Mouse (Mus musculus) thymus, postnatal 14 days (tissue): Measurements from ENCODE around the gene Mymx.

Experiments
- DNase-seq: peaks from one replicate; pipeline ENCODE4 v3.0.0; 2021

The Mymx gene

DNA sequence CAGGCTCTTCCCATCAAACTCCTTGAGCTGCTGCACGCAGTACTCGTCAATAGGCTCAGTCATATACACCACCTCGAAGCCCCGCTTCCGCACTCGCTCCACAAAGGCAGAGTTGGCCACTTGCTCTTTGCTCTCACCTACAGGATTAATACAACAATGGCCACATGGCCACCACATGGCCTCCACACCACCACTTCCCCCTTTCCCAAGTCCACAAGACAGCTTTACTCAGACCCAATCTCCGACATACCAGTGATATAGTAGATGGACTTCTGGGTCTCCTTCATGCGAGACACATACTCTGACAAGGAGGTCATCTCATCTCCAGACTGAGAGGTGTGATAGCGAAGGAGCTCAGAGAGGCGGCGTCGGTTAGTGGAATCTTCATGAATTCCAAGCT lies 32.9 kb downstream of the Mymx start:
- no peak for DNase-seq

DNA sequence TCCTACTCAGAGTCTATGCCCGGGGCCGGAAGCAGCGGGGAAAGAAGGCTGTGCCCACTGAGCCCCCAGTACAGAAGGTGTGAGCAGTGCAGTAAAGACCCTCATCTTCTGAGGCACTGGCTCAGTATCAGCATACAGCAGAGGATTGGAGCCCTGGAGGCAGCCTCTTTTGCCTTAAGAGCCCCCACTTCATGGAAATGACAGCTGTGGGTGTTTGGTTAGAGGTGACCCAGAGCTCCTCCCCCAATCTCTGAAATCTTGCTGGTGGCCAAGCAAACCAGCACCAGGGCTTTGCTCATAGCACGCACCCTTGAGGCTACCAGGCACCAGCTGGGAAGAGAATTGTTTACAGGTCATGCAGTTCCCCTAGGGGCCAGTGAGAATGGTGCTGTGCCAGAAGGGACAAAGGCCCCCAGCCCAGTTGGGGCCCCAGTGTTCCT lies 34.7 kb downstream of the Mymx start:
- DNase-seq: no peak

DNA sequence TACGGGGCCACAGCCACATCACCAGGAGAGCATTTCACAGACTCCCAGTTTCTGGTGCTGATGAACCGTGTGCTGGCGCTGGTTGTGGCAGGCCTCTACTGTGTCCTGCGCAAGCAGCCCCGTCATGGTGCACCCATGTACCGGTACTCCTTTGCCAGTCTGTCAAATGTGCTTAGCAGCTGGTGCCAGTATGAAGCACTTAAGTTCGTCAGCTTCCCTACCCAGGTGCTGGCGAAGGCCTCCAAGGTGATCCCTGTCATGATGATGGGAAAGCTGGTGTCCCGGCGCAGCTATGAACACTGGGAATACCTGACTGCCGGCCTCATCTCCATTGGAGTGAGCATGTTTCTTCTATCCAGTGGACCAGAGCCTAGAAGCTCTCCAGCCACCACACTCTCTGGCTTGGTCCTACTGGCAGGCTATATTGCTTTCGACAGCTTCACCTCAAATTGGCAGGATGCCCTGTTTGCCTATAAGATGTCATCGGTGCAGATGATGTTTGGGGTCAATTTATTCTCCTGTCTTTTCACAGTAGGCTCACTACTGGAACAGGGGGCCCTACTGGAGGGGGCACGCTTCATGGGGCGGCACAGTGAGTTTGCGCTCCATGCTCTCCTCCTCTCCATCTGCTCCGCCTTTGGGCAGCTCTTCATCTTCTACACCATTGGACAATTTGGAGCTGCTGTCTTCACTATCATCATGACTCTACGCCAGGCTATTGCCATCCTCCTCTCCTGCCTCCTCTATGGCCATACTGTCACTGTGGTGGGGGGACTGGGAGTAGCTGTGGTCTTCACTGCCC lies 35.3 kb downstream of the Mymx start:
- DNase-seq: no peak

DNA sequence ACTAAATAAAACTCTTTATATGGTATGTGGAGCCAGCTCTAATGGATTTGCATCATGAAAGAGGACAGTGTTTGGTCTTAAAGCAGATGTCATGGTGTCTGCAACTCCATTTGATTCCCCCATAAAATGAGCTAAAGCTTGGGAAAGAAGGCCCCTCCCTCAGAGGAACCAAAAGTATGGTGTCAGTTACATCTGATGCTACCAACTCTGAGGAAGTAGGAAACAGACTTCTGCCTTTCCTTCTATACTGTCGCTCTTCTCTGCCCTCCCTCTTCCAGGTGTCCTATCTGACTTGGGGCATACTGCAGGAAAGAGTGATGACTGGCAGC lies 35.9 kb downstream of the Mymx start:
- no peak for DNase-seq

DNA sequence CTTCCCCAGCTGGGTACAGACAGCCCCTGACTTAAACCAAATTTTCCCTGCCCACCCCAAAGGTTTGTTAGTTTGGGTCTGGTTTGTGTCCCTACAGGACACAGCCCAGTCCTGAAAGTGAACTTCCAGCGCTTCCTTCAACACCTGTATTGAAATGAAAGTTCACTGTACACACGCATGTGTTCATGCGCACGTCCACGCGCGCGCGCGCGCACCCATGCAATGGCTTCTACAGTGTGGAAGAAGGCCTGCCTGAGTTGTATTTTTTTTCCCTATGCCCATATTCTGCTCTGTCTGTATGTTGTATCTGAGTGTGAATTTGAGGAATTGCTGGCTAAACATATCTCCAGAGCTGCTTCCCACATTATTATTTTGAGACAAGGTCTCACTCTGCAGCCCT lies 36.8 kb downstream of the Mymx start:
- DNase-seq: no peak

DNA sequence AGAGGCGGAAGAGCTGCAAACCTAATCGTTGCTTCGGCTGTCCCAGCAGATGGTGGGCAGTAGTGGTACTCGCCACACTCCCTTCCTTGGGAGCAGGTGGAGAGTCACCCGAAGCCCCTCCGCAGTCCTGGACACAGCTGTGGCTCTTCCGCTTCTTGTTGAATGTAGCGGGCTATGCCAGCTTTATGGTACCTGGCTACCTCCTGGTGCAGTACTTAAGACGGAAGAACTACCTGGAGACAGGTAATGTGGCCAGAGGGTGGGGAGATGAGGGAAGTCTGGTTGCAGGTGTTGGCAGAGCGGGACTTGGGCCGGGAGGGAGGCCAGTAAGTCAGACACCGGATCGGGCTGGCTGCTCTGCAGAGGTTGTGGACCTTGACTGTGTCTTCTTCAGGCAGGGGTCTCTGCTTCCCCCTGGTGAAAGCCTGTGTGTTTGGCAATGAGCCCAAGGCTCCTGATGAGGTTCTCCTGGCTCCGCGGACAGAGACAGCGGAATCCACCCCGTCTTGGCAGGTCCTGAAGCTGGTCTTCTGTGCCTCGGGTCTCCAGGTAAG lies 37.3 kb downstream of the Mymx start:
- DNase-seq: no peak

DNA sequence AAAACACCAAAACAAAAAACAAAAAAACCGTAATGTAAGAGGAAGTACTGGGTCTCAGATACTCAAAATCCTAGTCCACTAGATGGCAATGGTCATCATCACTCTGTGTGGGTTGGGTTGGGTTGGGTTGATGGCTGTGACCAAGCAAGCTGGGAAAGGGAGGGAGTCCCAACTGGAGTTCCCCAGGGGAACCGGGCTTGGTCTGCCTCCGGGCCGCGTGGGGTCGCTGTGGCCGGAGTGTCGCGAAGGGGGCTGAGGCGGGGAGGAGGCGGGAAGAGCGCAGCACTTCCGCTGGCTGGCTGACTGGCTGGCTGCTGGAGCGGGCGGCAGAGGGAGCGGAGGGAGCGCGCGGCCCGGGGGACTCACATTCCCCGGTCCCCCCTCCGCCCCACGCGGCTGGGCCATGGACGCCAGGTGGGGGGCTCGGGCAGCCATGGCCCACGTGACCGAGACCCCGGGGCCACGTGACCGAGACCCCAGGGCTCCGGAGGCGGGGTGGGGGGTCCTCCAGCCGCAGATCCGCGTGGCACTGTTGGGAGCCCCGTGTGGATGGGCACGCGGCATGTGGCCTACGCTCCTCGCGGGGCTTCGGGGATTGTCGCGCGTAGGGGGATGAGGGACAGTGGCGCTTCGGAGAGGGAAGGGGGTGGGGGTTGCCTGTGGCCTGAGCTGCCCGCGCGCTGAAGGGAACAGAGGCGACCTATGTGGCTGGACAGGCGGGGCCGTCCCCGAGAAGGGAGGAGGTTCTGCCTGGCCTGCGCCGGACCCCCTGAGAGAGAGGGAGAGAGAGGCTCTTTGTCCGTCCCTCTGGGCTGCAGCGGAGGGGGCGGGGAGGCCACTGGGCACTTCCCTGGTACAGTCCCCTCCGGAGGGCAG lies 38.0 kb downstream of the Mymx start, which contains the start of gene Slc35b2:
Gene Slc35b2 (plus strand): TSS at position 220 of the 876 bp plus-strand sequence.
- peak; percentile 93 for DNase-seq

DNA sequence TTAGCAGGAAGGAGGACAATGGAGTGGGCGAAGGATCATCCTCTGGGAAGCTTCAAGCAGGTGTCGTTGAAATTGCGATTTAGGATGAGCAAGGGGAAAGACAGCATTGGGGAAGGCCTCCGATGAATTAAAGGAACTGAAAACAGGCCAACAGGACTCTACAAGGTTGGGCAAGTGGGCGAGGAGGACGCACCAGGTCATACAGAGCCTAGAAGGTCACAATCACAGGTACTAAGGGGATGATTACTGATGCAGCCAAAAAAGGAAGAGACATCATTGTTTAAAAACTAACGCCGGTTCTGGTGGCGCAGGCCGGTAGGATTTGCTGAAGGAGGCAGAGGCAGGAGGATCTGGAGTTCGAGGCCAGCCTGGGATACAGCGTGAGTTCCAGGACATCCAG lies 38.7 kb downstream of the Mymx start:
- no peak for DNase-seq

DNA sequence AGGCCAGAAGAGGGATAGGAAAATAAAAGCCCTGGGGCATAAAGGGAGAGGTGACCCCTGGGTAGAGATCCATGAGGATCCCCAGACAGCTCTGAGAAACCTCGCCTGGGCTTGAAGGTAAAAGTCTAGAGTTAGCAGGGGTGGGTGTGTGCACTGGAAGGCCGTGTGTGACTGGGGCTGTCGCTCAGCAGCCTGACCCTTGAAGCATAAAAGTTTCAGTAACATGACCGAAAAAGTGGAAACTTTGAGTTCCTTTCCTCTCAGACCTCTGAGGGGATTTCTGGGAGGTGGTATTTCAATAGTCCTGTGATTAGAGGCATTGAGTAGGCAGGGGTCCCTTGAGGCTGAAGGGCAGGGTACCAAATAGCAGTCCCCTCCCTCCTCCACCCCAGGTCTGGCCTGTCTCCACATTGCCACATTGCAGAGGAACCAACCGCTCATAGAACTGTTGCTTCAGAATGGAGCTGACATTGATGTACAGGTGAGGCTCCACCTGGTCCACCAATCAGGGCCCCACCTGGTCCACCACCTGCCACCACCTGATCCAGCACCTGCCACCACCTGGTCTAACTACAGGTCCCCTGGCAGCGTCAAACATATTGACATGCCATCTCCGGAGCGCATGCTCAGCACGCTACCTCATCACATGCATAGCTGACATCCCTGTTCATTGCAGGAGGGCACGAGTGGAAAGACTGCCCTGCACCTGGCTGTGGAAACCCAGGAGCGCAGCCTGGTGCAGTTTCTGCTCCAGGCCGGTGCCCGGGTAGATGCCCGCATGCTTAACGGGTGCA lies 42.0 kb downstream of the Mymx start:
- DNase-seq: no peak

DNA sequence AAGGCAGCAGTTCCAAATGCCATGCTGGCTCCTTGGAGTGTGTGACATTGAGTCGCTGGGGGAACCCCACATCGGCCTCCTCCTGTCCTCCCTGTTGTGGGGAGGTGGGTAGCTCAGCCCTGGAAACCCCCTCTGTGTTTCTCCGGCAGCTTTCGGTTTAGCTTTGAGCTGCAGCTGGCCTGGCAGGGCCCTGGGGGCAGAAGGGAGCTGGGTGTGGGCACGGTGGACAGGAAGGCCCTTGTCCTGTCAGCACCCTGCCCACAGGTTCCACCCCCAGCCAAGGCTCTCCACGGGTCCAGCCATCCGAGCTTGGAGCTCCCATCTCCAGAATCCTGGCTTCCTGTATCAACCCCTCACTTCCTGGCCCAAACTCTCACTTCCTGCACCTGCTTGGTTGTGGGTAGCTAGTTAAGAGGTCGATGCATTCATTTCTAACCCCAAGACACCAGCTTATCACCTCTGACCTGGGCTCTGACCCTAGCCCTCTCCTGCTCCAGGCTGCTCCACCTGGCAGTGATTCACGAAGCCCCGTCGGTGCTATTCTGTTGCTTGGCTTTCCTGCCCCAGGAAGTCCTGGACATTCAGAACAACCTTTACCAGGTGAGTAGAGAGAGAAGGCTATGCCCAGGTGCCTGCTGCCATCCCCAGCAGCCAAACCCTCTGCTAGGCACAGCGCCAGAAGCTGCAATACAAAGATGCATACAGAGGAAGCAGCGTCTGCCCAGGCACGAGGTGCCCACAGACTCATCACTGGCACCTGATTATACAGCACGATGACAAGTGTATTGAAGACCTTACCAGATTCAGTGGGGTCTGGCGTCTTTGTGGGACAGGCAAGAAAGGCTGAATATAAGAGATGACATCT lies 43.7 kb downstream of the Mymx start:
- peak; percentile 62 for DNase-seq

DNA sequence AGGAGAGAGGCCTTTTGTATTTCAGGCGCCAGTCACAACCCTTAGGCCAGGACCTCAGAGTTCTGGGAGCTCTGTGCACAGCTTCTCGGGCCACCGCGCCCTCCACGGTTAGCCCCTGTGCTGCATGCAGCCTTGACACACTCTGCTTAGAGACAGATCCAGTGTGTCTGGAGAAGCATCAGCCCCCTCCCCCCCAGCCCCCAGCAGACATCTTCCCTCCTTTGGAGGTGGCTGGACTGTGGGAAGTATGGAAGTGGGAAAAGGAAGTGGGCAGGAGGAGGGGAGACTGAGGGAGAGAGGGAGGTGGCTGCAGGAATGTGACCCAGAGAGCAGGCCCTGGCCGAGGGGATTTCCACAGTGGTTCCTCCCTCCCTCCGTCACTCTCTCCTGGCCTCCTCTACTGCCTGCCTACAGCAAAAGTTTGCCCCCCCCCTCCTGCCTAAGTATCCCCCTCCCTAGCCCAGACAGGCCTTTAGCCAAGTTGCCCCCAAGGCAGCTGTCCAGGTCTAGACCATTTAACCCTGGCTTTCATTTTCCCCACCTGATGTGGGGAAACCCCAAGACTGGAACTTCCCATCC lies 44.6 kb downstream of the Mymx start:
- DNase-seq: peak; percentile 66

DNA sequence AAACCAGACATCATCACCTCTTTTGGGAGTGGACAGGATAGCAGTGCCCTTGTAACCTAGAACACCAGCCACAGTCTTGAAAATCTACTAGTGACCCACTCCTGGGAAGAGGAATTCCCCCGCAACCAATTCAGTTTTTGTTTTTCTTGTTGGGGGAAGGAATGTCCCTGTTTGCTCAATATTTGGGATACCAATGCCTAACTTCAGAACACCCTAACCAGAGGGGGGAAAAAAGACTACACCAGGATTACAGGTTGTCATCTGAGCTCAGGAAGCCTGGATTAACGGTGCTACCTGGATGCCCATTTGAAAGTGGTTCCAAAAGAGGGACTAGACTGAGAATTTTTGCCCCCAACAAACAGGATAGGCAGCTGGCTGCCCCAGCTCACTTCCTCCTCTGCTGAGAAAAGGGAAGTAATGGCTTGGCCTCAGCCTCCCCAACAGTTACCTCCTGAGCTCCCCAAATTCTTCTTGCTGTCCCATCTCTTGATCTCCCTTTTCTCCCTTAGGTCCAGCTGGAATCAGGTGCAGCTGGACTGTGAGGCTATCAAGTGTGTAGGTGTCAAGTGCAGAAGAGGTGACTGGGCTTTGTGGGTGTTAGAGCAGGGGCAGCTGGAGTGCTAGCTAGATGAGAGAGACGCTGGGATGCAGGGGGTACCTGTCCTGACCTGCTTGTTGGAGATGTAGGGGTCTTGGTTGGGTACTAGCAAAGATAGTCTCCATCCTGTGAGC lies 45.2 kb downstream of the Mymx start:
- peak; percentile 49 for DNase-seq

DNA sequence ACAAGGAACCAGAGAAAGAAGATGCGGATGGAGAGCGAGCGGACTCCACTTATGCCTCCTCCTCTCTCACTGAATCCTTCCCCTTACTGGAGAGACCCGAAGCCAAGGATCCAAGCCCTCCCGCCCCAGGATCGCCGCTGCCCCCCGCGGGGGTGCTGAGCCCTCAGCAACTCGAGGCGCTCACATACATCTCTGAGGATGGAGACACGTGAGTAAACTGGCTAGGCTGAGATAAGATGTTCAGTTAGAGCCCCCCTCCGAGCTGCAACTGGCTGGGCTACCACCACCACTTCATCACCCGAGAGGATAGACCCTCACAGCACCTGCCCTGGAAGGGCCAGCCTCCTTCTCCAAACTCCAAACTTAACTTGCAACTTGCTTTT lies 45.8 kb downstream of the Mymx start:
- peak; percentile 48 for DNase-seq

DNA sequence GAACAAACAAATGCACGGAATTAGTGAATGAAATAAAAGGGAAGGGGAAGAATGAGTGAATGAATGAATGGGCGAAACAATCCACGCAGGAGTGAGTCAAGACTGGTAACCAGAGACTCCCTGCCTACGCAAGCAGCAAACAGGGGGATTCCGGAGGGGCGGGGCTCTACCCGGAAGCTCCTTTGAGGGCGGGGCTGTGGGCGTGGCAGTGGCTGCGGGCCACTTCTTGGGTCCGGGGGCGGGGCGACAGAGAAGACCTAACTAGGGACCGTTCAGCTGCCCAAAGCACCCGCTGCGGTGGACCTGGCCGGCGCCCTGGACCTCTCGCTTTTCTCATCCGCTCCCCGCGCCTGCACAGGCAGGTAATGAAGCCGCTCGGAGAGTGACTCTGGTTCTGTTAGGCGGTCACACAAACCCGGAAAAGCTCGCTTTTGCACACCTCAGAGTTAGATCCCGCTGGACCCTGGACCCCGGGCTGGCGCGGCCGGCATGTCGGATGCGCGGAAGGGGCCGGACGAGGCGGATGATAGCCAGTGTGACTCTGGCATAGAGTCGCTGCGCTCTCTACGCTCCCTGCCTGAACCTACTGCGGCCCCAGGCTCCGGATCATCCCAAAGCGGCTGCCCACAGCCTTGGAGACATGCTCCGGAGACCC lies 46.3 kb downstream of the Mymx start, which contains the start of gene Nfkbie:
Gene Nfkbie (plus strand): TSS at position 252 of the 655 bp plus-strand sequence.
- DNase-seq: peak; percentile 99

DNA sequence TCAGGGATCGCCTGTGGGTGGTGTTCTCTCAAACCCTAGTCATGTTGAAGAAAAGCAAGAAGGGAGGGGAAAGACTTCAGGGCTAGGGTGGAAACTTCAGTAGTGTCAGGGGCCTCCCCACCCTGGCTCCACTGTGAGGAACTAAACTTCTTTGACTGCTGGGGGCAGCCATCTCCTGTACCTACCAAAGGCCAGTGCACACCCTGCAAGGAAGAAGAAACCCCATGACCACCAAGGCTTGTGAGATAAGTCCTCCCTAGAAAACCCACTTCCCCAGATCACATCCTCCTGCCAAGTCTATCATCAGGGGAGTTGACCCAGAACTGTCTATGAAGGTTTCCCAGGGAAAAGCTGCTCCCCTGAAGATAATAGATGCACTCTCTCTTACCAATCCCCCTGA lies 47.5 kb downstream of the Mymx start:
- no peak for DNase-seq

DNA sequence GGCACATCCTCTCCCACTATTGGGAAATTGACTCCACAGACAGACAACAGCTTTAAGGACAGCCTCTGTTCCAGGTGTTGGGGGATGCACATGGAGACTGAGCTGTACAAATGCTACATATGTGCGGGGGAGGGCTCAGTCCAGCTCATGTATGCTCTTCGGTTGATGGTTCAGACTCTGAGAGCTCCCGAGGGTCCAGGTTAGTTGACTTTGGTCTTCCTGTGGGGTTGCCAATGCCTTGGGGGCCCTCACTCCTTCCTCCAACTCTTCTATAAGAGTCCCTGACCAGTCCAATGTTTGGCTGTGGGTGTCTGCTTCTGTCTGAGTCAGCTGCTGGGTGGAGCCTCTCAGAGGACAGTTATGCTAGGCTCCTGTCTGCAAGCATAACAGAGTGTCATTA lies 48.8 kb downstream of the Mymx start:
- DNase-seq: no peak

DNA sequence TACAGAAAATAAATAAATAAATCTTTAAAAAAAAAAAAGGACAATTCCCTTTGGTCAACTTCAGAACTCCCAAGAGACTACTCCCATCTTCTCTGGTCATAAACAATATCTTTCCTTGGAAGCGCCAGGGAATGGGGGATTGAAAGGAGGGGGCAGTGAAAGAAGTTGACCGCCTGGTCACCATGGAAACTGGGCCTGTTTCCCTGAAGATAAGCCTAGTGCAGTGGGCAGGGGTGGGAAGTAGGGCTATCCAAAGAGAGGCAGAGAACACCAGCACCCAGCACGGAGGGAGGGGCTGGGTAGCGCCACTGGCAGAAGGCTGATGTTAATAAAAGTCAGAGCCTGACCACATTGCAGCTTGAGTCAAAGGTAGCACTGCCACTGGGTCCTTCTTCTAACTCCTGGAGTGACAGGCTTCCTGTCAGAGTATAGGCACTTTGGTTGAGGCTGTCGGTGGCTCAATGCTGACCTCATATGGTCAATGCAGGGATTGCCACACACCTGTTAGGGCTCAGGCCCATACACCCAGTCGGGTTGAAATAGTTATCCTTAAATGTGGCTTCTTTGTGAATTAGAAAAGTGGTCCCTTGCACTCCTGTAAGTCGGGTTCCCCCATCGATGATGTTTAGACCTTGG lies 50.0 kb downstream of the Mymx start:
- peak; percentile 88 for DNase-seq

DNA sequence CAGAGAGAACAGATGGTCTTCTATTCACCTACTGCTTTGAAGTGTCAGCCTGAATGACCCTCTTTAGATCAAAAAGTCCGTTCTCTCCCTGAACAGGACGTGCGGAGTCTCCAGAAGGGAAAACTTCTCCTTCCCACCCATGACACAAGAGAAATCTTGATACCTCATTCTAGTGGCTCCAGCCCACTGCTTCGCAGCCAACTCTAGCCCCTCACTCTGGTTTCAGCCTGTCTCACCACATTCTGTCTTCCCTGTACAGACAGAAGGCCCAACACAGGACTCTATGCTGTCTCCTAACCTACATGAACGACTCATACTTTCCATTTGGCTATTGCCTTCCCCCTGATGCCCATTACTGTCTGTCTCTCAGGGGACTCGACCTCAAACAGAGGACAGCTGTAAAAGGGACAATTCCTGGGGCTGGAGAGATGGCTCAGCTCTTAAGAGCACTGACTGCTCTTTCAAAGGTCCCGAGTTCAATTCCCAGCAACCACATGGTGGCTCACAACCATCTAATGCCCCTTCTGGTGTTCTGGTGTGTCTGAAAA lies 50.6 kb downstream of the Mymx start:
- no peak for DNase-seq
